ENCODE assay signal across 16 mouse cellular contexts in genomic region chr17:78768937-78769336, GRCm38 (mm10). TPM values are rescaled to one million over a fixed set of nuclear protein-coding genes. Genes with fewer than 3 reads are reported as not detected.
DNase-seq lines count a peak whose midpoint lies in the region; ATAC-seq lines count a peak whose summit lies in the region.
"Had no signal": no experiment of that assay in that cellular context is flagged by ENCODE, and none has a peak within 500 bp of the region (broad histone marks: within the 10 kb centered on the region; RNA-seq: fewer than 3 reads in every experiment).

No protein-coding gene starts in this region.

- intact Hi-C loops in heart, postnatal 25 days (cut with DNase I), result no loop called here

- H3K27me3 ChIP-seq in heart, embryonic 10.5 days (ENCODE audit: insufficient read depth, poor library complexity, severe bottlenecking), result no peaks in the 10 kb centered on the region
- H3K27me3 ChIP-seq in heart, embryonic 12.5 days (replicated peaks), result no peaks in the 10 kb centered on the region
- no peaks in the 10 kb centered on the region for H3K27me3 ChIP-seq in heart, embryonic 14.5 days (ENCODE audit: control insufficient read depth, insufficient read depth, low read length)
- H3K27me3 ChIP-seq: embryonic facial prominence, embryonic 12.5 days; forebrain, embryonic 15.5 days; hindbrain, embryonic 15.5 days had no signal

- DNase-seq in heart, embryonic 10.5 days (ENCODE audit: low spot score), result no peak
- DNase-seq in heart, postnatal 25 days (ENCODE audit: low spot score), result no peak
- no peak for DNase-seq in cerebellum, adult 9-10 months
- DNase-seq in retina, embryonic 14.5 days (ENCODE audit: low spot score), result no peak
- DNase-seq: adrenal gland, adult 8-10 months; cerebellum, adult 11 months; cerebellum, adult 8-10 months; cerebellum, postnatal 25 days; gastrocnemius, postnatal 36 days; kidney, adult 2 months had no signal

- no peaks in the 10 kb centered on the region for H3K9me3 ChIP-seq in heart, embryonic 10.5 days
- no peaks in the 10 kb centered on the region for H3K9me3 ChIP-seq in heart, embryonic 12.5 days (replicated peaks)
- H3K9me3 ChIP-seq in heart, embryonic 14.5 days (ENCODE audit: control insufficient read depth, low read length), result no peaks in the 10 kb centered on the region
- H3K9me3 ChIP-seq: embryonic facial prominence, embryonic 12.5 days; forebrain, embryonic 15.5 days; hindbrain, embryonic 15.5 days had no signal

- H3K9ac ChIP-seq in heart, embryonic 12.5 days, result no peak overlapping the region
- no peak overlapping the region for H3K9ac ChIP-seq in heart, embryonic 14.5 days (ENCODE audit: low read length)
- H3K9ac ChIP-seq: embryonic facial prominence, embryonic 12.5 days; forebrain, embryonic 15.5 days; hindbrain, embryonic 15.5 days had no signal

- peak overlapping the region; percentile 19; the same call in 1 of the 2 replicates for H3K4me2 ChIP-seq in heart, embryonic 12.5 days
- peak overlapping the region; percentile 7; the same call in 1 of the 2 replicates for H3K4me2 ChIP-seq in heart, embryonic 14.5 days (ENCODE audit: low read length)
- H3K4me2 ChIP-seq: embryonic facial prominence, embryonic 12.5 days; forebrain, embryonic 15.5 days; hindbrain, embryonic 15.5 days had no signal

- no peak overlapping the region for H3K4me3 ChIP-seq in heart, embryonic 10.5 days
- no peak overlapping the region for H3K4me3 ChIP-seq in heart, embryonic 12.5 days
- no peak overlapping the region for H3K4me3 ChIP-seq in heart, embryonic 14.5 days (ENCODE audit: control insufficient read depth in 1 of 2, insufficient read depth in 1 of 2, low read depth in 1 of 2, low read length in 2 of 2)
- H3K4me3 ChIP-seq: embryonic facial prominence, embryonic 12.5 days; forebrain, embryonic 15.5 days; hindbrain, embryonic 15.5 days had no signal

- WGBS in heart, embryonic 10.5 days, result 30% methylated on average over 2 of the region's 2 CpGs
- 16% methylated on average over 2 of the region's 2 CpGs for WGBS in heart, embryonic 12.5 days
- 6% methylated on average over 2 of the region's 2 CpGs for WGBS in heart, embryonic 14.5 days

- peak; percentile 53; the same call in 1 of the 2 replicates for ATAC-seq in heart, embryonic 12.5 days (ENCODE audit: insufficient number of reproducible peaks, low FRiP score)
- ATAC-seq in heart, embryonic 14.5 days (ENCODE audit: insufficient number of reproducible peaks, insufficient read depth, low FRiP score, low read depth), result peak; percentile 80
- ATAC-seq: forebrain, embryonic 15.5 days; intestine, embryonic 16.5 days had no signal

- peaks cover 48% of the 10 kb centered on the region for H3K4me1 ChIP-seq in heart, embryonic 10.5 days
- H3K4me1 ChIP-seq in heart, embryonic 12.5 days (replicated peaks), result peaks cover 39% of the 10 kb centered on the region
- H3K4me1 ChIP-seq in heart, embryonic 14.5 days (ENCODE audit: control insufficient read depth in 2 of 2, insufficient read depth in 2 of 2, low read length in 2 of 2), result peaks cover 25 to 50% of the 10 kb centered on the region in 2 experiments
- H3K4me1 ChIP-seq: embryonic facial prominence, embryonic 12.5 days; forebrain, embryonic 15.5 days; hindbrain, embryonic 15.5 days had no signal

- H3K36me3 ChIP-seq in heart, embryonic 10.5 days, result peaks cover 30% of the 10 kb centered on the region
- peaks cover 39% of the 10 kb centered on the region for H3K36me3 ChIP-seq in heart, embryonic 12.5 days
- H3K36me3 ChIP-seq in heart, embryonic 14.5 days (ENCODE audit: control insufficient read depth, insufficient read depth, low read length), result peaks cover 54% of the 10 kb centered on the region

- H3K27ac ChIP-seq in heart, embryonic 10.5 days, result peak overlapping the region; percentile 79
- H3K27ac ChIP-seq in heart, embryonic 12.5 days (ENCODE audit: poor library complexity, severe bottlenecking), result peak overlapping the region; percentile 91
- H3K27ac ChIP-seq in heart, embryonic 14.5 days (replicated peaks in 1 of 2; ENCODE audit: control insufficient read depth in 1 of 2, insufficient read depth in 1 of 2, low read depth in 2 of 2, low read length in 2 of 2), result peak overlapping the region; percentile 79 to 92
- H3K27ac ChIP-seq: embryonic facial prominence, embryonic 12.5 days; forebrain, embryonic 15.5 days; hindbrain, embryonic 15.5 days had no signal

RNA-seq across cellular contexts. Expression of gene Strn, which starts 31.9 kb away (rescaled TPM):
- 8.5 and 12.6 TPM in 2 replicates for polyA plus RNA-seq in heart, embryonic 10.5 days (2016; fragmentation: Nextera tagmentation; extraction: Ambion mirVana)
- 10 to 100 TPM; 23.8 to 25.2 TPM for total RNA-seq in heart, postnatal 25 days (2021)
- 19.3 and 20.6 TPM in 2 replicates for polyA plus RNA-seq in heart, embryonic 12.5 days (2016; fragmentation: Nextera tagmentation; extraction: Ambion mirVana)
- 21.6 and 23.3 TPM in 2 replicates for polyA plus RNA-seq in heart, embryonic 14.5 days (2014; fragmentation: Nextera tagmentation; extraction: Ambion mirVana)
